8 mouse cellular contexts compared by ENCODE assay signal in the genomic region with DNA sequence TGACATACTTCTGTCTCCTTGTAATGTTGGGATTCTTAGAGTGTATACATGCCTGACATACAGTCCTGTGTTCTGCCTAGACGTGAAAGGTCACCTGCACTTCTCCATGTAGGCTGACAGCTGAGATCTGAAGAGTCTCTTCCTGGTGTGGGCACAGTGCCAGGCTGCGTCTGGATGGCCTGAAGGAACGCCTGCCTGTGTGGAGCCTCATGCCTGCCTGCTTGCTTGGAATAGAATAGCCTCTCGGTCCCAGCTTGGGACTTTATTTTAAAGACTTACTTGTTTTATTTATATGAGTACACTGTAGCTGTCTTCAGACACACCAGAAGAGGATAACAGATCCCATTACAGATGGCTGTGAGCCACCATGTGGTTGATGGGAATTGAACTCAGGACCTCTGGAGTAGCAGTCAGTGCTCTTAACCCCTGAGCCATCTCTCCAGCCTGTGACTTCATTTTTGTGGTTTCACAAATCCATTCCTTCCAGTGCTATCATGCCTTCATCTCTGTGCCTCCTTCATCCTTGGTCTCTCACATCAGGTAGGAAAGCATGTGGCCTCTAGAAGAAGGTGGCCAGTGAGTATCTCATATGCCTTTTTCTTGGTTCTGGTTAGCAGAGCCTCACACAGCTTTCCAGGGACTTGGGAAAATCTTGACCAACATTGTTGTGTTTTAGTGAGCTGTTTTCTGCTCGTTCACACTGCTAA. TPM values are rescaled to one million over a fixed set of nuclear protein-coding genes. Genes with fewer than 3 reads are reported as not detected.
DNase-seq lines count a peak whose midpoint lies in the region; ATAC-seq and TF ChIP-seq lines count a peak whose summit lies in the region.

No protein-coding gene starts in this region.

- WGBS in kidney, embryonic 15.5 days, result 56% methylated on average over 5 of the region's 5 CpGs

- H3K4me3 ChIP-seq in embryonic fibroblast, embryonic 13.5 days (ENCODE audit: insufficient read depth, low read length), result no peak overlapping the region
- H3K4me3 ChIP-seq in kidney, embryonic 15.5 days (replicated peaks), result no peak overlapping the region

- H3K9me3 ChIP-seq in kidney, embryonic 15.5 days (replicated peaks), result no peaks in the 10 kb centered on the region

- no peak for ATAC-seq in kidney, embryonic 15.5 days (replicated peaks; ENCODE audit: low FRiP score)

- no peak overlapping the region for H3K4me2 ChIP-seq in kidney, embryonic 15.5 days

- DNase-seq in left cerebral cortex, postnatal 4 days, result peak; percentile 70
- DNase-seq in left cerebral cortex, adult 9 months (ENCODE audit: low spot score in 2 of 2), result no peak
- peak; percentile 64 for DNase-seq in adrenal gland, postnatal 14 days
- no peak for DNase-seq in frontal cortex, postnatal 14 days (ENCODE audit: low spot score in 2 of 2)
- no peak for DNase-seq in Muller cell, postnatal 12 days (ENCODE audit: inconsistent ontology term)
- DNase-seq in ovary, postnatal 10 days (ENCODE audit: low spot score), result no peak

- H3K9ac ChIP-seq in kidney, embryonic 15.5 days, result no peak overlapping the region

- H3K27ac ChIP-seq in embryonic fibroblast, embryonic 13.5 days (ENCODE audit: insufficient read depth, low read length), result peak overlapping the region; percentile 69
- H3K27ac ChIP-seq in kidney, embryonic 15.5 days, result peak overlapping the region; percentile 27

- intact Hi-C loops in left cerebral cortex, postnatal 4 days (cut with DNase I), result no loop called here

- TF ChIP-seq POLR2A in embryonic fibroblast, embryonic 13.5 days (IDR thresholded peaks at IDR 0.05; ENCODE audit: low read depth, low read length), result no peak

- H3K4me1 ChIP-seq in embryonic fibroblast, embryonic 13.5 days (ENCODE audit: control insufficient read depth, insufficient read depth, low read length), result peaks cover 29% of the 10 kb centered on the region
- H3K4me1 ChIP-seq in kidney, embryonic 15.5 days, result peaks cover 28% of the 10 kb centered on the region

- no peak for TF ChIP-seq CTCF in embryonic fibroblast, embryonic 13.5 days (IDR thresholded peaks at IDR 0.05; ENCODE audit: borderline replicate concordance, insufficient read depth, low read length)

- no peaks in the 10 kb centered on the region for H3K36me3 ChIP-seq in kidney, embryonic 15.5 days

- H3K27me3 ChIP-seq in kidney, embryonic 15.5 days, result no peaks in the 10 kb centered on the region

RNA-seq across cellular contexts. Expression of gene Ptpn1, which starts 26.4 kb away (rescaled TPM):
- total RNA-seq in left cerebral cortex, postnatal 4 days (2021), result 10 to 100 TPM; 66.8 to 68.7 TPM
- total RNA-seq in adrenal gland, postnatal 14 days (2021), result 48.2 and 54.3 TPM in 2 replicates
- 50.7 and 59.4 TPM in 2 replicates for polyA plus RNA-seq in embryonic fibroblast, embryonic 13.5 days (2011; ENCODE audit: insufficient read length, low read depth, missing spikeins)
- polyA plus RNA-seq in kidney, embryonic 15.5 days (2015; fragmentation: Nextera tagmentation; extraction: Ambion mirVana), result 57.4 and 71.2 TPM in 2 replicates

RNA-seq across cellular contexts. Expression of gene Ripor3, which starts 52.2 kb away (rescaled TPM):
- total RNA-seq in left cerebral cortex, postnatal 4 days (2021), result under 1 TPM; 0.52 to 0.64 TPM
- total RNA-seq in adrenal gland, postnatal 14 days (2021), result 2.6 and 5.3 TPM in 2 replicates
- 2.8 and 4.3 TPM in 2 replicates for polyA plus RNA-seq in embryonic fibroblast, embryonic 13.5 days (2011; ENCODE audit: insufficient read length, low read depth, missing spikeins)
- 1.6 and 1.9 TPM in 2 replicates for polyA plus RNA-seq in kidney, embryonic 15.5 days (2015; fragmentation: Nextera tagmentation; extraction: Ambion mirVana)

Comparison
In these comparisons a context has a peak if more than half of its experiments do, and no peak if none do; other contexts are left out.
1. DNase-seq: peak in left cerebral cortex, postnatal 4 days (single experiment) and adrenal gland, postnatal 14 days (single experiment); none in left cerebral cortex, adult 9 months (0 of 2), frontal cortex, postnatal 14 days (0 of 2), Muller cell, postnatal 12 days (single experiment) and ovary, postnatal 10 days (single experiment).